Mouse (Mus musculus) kidney, adult 8-10 months (tissue): ENCODE results near the gene Dnah12.
"Not testable (repeated sequence)": the region's sequence is repeated elsewhere in the genome, so short reads cannot be mapped to it uniquely, and the experiment has no call there.

Experiments used
- DNase-seq, 2 experiments: peaks; one replicate each; pipeline ENCODE4 v3.0.0; 2022

Dnah12 gene

DNA sequence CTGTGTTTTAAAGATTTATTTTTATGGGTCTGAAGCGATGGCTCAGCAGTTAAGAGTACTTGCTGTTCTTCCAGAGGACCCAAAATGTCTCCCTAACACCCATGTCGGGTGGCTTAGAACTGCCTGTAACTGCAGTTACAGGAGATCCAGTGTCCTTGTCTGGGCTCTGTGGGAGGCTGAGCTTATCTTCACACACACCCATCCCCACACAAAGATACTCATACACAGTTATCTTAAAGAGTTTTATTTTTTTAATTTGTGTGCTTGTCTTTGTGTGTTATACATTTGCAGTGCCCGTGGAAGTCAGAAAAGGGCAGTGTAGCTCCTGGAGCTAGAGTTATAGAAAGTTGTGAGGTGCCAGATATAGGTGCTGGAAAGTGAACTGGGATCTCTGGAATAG is 197.7 kb downstream of the Dnah12 start:
- no peak for DNase-seq

DNA sequence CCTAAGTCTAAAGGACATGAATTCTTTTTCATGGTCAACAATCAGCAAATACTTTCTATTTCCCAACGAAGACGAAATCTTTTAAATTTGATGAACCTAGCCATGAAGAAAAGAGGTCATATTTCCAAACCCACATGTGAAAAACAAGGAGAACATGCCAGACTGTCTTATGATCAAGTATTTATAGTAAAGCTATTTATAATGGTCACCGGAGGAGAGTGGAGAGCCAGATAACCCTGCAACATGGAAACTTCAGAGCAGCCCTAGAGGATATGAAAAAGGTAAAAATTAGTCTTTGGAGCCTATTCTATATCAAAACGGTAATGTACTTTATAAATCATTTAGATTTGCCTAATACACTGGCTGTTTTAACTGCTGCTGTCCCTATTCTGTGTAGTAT is 201.3 kb downstream of the Dnah12 start, which contains the start of gene Asb14:
Asb14 (plus strand) TSS at position 166 of the 400 bp plus-strand sequence.
- DNase-seq, result no peak

DNA sequence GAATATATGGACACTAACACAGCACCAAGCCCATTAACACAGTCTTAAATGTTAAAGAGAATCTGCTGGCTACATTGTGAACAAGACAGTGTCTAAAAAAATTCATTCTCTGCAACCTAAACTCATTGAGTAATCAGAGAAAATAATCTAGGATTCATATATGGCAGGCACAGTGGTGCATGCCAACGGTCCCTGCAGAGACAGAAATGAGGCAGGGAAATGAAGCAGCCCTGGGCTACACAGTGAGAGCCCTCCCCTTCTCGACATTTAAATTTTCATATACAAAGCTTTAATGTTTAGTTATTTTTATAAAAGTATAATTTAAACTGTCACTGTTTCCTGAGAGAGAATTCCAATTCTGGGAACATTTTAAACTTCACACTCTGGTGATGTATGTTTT is 206.4 kb downstream of the Dnah12 start:
- DNase-seq, result no peak

DNA sequence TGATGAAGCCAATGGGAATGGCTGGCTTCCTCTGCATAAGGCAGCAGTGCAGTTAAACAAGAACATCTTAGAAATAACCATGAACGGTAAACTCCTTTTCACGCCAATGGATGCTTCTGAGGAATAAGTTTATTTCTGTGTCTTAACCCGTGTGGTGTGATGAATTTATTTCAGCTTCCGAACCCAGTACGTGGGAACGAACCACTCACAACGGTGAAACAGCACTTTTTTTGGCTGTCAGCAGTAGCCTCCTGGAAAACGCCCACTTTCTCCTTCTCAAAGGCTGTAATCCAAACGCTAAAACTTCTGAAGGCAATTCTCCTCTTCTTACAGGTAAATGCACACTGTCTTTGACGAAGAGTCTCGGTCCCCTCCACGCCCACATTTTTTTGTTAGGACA is 207.8 kb downstream of the Dnah12 start:
- no peak for DNase-seq

DNA sequence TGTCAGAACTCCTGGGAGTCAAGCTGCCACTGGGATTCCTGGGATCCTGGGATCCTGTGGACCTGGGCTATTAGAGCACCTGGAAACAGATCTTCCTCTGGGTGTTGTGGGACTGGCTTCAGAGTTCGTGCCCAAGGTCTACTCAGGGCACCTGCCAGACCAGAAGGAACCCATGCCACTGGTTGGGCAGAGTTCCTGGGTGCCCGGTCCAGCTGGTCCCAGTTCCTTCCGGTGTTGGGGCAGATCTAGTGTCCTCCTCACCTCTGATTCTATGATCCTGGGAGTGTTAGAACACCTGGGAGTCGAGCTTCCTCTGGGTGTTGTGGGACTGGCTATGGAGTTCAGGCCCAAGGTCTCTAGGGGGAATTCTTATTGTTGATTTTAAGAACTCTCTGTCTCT is 214.3 kb downstream of the Dnah12 start:
- DNase-seq, result no peak

GRCm38 (mm10) chr14:26910461-26910860 is 217.4 kb downstream of the Dnah12 start:
- DNase-seq, result not testable (repeated sequence)

GRCm38 (mm10) chr14:26911201-26911600 is 218.1 kb downstream of the Dnah12 start:
- peak; percentile 43 to 46 for DNase-seq

- no peak for DNase-seq
These were observed 218.8 kb downstream of the Dnah12 start for GRCm38 (mm10) chr14:26911826-26912225.

DNA sequence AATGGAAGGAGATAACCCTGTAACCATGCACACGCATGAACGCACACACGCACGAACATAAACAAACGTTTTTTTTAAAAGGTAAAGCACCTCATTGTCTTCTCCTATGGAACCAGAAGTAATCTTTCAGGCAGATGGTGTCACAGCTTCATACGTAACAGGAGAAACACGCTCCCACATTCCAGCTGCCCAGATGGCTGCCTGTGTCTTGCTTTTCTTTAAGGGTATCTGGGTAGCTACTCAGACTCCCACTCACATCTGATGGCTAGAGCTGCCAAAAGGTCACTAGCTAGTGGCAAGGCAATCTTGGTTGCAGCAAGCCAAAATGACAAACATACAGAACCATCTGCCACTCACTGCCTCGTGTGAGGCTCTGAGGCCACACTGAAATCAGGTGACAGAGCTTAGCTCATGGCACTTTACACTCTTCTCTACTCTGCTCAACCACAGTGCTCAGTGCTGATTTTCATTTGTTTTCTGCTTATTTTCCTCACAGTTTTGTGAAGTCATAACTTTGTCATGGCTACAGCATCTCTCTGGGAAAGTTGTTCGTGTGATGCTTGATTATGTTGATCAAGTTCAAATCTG is 220.7 kb downstream of the Dnah12 start:
- DNase-seq, result no peak

DNA sequence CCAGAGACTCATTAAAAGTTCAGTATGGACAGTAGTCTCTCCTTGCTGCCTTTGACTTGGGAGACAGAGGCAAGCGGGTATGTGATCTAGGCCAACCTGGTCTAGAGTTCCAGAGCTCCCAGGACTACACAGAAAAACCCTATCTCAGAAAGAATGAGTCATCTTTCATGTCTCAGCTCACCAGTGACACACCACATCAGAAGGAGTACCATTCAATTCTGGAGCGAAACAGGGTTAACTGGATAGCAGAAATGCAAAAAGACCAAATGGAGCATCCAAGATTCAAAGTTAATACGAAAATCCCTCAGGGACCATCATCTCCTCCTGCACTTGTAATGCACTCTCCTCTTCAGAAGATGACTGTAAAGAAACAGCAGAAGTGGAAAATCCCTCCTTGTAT is 226.2 kb downstream of the Dnah12 start:
- no peak for DNase-seq

DNA sequence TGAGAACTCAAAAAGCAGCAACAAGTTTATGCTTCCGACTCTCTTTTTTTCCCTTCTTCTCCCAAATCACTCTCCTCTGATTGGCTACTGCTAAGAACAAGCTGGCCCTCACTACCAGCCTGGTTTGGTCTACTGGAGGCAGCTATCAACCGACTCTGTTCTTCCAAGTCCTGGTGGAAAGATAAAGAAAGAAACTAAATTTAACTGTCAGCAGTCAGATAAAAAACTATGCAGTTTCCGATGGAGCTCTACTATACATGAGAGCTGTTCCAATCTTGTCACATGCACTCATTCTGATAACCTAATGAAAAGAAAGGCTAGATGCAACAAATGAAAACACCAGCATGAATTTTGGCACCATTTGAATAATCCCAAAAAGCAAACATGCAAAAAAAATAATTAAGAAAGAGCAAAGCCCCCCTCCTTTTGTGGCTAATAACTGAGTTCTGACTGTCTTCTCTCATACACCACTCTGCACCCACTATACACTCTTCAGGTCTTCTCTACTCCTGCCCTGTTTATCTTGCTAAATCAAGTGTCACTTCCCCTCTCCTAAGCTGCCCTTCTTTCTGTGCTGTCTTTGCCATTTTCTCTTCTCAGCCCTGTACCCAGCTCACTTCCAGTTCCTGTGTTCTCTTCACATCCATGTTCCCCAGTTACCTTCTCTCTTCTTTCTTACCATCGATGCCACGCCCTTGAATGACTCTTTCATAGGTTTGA is 230.8 kb downstream of the Dnah12 start:
- DNase-seq, result no peak

DNA sequence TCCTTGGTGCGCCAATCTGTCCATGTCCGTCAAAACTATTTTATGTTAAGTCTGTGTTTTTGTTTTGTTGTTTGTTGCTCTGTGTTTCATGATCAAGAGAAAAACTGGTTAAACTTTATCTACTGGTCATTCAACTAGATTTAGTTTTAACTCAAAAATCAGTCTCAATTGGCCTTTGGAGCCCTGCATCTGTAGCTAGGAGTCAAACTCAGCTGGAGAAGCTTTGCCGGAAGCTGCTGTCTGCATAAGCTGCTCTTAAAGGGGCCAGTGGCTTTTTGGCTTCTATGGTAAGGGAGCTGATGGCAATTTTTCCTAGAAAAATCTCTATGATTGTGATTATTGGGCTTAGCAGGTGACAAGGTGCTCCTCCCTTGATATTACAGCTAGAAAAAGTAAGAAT is 241.8 kb downstream of the Dnah12 start:
- peak; percentile 52 to 66 for DNase-seq

DNA sequence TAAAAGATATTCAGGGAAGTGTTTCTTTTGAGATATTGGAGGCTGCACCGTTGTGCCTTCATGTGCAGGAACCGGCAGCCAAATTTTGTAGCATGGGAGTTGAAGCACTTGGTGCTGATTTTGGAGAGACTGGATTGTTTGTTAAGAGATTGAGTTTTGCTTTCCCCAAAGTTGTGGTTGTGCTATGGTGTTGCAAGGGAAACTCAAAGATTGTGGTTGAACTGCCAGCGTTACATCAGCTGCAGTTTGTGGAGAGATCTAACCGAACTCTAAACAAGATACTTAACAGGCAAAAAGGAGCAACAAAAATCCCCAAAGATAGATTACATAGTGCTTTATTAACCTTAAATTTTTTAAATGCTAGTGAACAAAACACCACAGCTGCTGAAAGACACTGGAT is 242.5 kb downstream of the Dnah12 start:
- no peak for DNase-seq
